Mouse (Mus musculus): Measurements from ENCODE around the gene Kcnip1.

GRCm38 (mm10) chr11:33986525-33986924, 6.4 kb downstream of the Kcnip1 start:
- no peak for TF ChIP-seq POLR2A (IDR thresholded peaks at IDR 0.05; ENCODE audit: low read depth, low read length)
- TF ChIP-seq CTCF (conservative IDR thresholded peaks at IDR 0.05; ENCODE audit: insufficient read depth, insufficient read length, low read depth, low read length) = no peak
